Mouse (Mus musculus): ENCODE results near the gene Rdh16f1.
"Not testable (repeated sequence)": the region's sequence is repeated elsewhere in the genome, so short reads cannot be mapped to it uniquely, and the experiment has no call there.

Gene Rdh16f1

GRCm38 (mm10) chr10:127750136-127750777, 9.3 kb upstream of the Rdh16f1 start:
- no peak for DNase-seq

- no peak for DNase-seq
Observed at GRCm38 (mm10) chr10:127751548-127751947, 8.0 kb upstream of the Rdh16f1 start, which contains the start of gene Gpr182. Gene Gpr182, minus strand, starts transcription at chr10:127751732.

GRCm38 (mm10) chr10:127754566-127755166, 4.9 kb upstream of the Rdh16f1 start:
- DNase-seq = peak; percentile 48 to 51

GRCm38 (mm10) chr10:127755246-127755645, 4.3 kb upstream of the Rdh16f1 start:
- DNase-seq = no peak

GRCm38 (mm10) chr10:127755770-127756468, 3.7 kb upstream of the Rdh16f1 start:
- DNase-seq = peak in 1 of 2 experiments; percentile 1

GRCm38 (mm10) chr10:127762926-127763325, 3.3 kb downstream of the Rdh16f1 start:
- DNase-seq = not testable (repeated sequence)

GRCm38 (mm10) chr10:127763914-127764680, 4.5 kb downstream of the Rdh16f1 start:
- DNase-seq = peak; percentile 66 to 68

GRCm38 (mm10) chr10:127766564-127766963, 7.0 kb downstream of the Rdh16f1 start:
- DNase-seq = no peak

- DNase-seq = no peak
Observed at GRCm38 (mm10) chr10:127776011-127776410, 16.4 kb downstream of the Rdh16f1 start, which contains the start of gene Rdh9. Gene Rdh9, plus strand, starts transcription at chr10:127776386.

- not testable (repeated sequence) for DNase-seq
Observed at GRCm38 (mm10) chr10:127782321-127782720, 22.7 kb downstream of the Rdh16f1 start.

- not testable (repeated sequence) for DNase-seq
Observed at GRCm38 (mm10) chr10:127785411-127785810, 25.8 kb downstream of the Rdh16f1 start.

- DNase-seq = no peak
Observed at GRCm38 (mm10) chr10:127799295-127799694, 39.7 kb downstream of the Rdh16f1 start.

GRCm38 (mm10) chr10:127800891-127801290, 41.3 kb downstream of the Rdh16f1 start, which contains the start of gene Rdh16:
Gene Rdh16, plus strand, starts transcription at chr10:127801152.
- no peak for DNase-seq

GRCm38 (mm10) chr10:127801612-127802011, 42.0 kb downstream of the Rdh16f1 start:
- no peak for DNase-seq

- no peak for DNase-seq
Observed at GRCm38 (mm10) chr10:127802236-127802635, 42.6 kb downstream of the Rdh16f1 start.

GRCm38 (mm10) chr10:127804416-127804815, 44.8 kb downstream of the Rdh16f1 start:
- no peak for DNase-seq

- no peak for DNase-seq
Observed at GRCm38 (mm10) chr10:127815888-127816287, 56.3 kb downstream of the Rdh16f1 start.

- not testable (repeated sequence) for DNase-seq
Observed at GRCm38 (mm10) chr10:127817268-127817910, 57.8 kb downstream of the Rdh16f1 start.

GRCm38 (mm10) chr10:127821806-127822205, 62.2 kb downstream of the Rdh16f1 start:
- not testable (repeated sequence) for DNase-seq

- peak; percentile 13 to 32 for DNase-seq
Observed at GRCm38 (mm10) chr10:127825386-127825785, 65.8 kb downstream of the Rdh16f1 start.

GRCm38 (mm10) chr10:127829121-127829520, 69.5 kb downstream of the Rdh16f1 start:
- peak; percentile 6 to 21 for DNase-seq

GRCm38 (mm10) chr10:127834186-127834585, 74.6 kb downstream of the Rdh16f1 start:
- DNase-seq = not testable (repeated sequence)

Measured in cerebellum, postnatal 14 days (tissue).